Mouse (Mus musculus): ENCODE results near the gene Cwc27. TPM values are rescaled to one million over a fixed set of nuclear protein-coding genes. Genes with fewer than 3 reads are reported as not detected.

Cwc27 gene
- total and polyA plus RNA-seq, 2 experiments from 2014 or later, result 14.8 to 26.7 TPM

DNA sequence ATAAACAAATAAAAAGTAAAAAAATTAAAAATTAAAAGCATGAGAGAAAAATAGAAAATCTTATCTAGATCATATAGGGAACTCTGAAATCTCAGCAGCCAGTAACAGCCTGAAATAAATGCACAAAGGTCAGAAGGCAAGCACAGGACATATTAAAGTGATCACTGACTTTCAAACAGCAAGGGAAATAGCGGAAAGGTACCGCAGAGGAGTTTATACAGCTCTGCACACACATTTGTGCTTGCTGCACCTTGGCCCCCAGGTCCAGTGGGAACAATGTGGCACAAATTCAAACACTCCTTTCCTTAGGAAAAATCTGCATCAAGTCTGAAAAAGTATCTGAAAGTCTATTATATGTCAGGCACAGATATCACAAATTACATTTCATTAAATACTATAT lies 166.3 kb downstream of the Cwc27 start:
- H3K9ac ChIP-seq, result no peak overlapping the region
- no peaks in the 10 kb centered on the region for H3K27me3 ChIP-seq (ENCODE audit: insufficient read depth, low read length)
- no peaks in the 10 kb centered on the region for H3K4me1 ChIP-seq (ENCODE audit: insufficient read depth)
- WGBS, result 91% methylated on average over 2 of the region's 2 CpGs
- no peak for ATAC-seq
- H3K9me3 ChIP-seq (ENCODE audit: low read length), result no peaks in the 10 kb centered on the region
- TF ChIP-seq CTCF (IDR thresholded peaks at IDR 0.05; ENCODE audit: low read depth), result no peak
- no peaks in the 10 kb centered on the region for H3K36me3 ChIP-seq (ENCODE audit: insufficient read depth)
- DNase-seq, result no peak
- no peak overlapping the region for H3K4me3 ChIP-seq (ENCODE audit: low read depth, low read length)
- no peak overlapping the region for H3K27ac ChIP-seq (ENCODE audit: low read depth, low read length)
- H3K4me2 ChIP-seq (ENCODE audit: low read depth), result no peak overlapping the region

DNA sequence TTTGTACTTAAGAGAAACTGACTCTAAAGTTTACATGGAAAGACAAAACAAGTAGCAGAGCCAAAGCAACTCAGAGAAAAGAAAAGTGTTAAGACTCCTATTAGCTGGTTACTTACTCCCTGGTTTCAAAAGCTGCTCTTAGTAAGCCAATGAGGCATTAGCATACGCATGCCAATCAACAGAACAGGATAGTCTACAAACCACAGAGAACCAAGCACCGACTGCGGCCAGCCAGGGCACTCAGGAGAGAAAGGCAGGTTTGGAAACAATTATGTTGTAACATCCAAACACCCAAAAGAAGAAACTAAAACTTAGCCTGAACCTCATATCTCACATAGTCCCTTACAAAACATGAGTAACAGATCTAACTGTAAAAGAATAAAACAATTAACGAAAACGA lies 166.8 kb downstream of the Cwc27 start:
- no peaks in the 10 kb centered on the region for H3K4me1 ChIP-seq (ENCODE audit: insufficient read depth)
- no peaks in the 10 kb centered on the region for H3K36me3 ChIP-seq (ENCODE audit: insufficient read depth)
- no peak overlapping the region for H3K4me3 ChIP-seq (ENCODE audit: low read depth, low read length)
- TF ChIP-seq CTCF (IDR thresholded peaks at IDR 0.05; ENCODE audit: low read depth), result no peak
- no peak for ATAC-seq
- no peaks in the 10 kb centered on the region for H3K27me3 ChIP-seq (ENCODE audit: insufficient read depth, low read length)
- H3K27ac ChIP-seq (ENCODE audit: low read depth, low read length), result no peak overlapping the region
- H3K4me2 ChIP-seq (ENCODE audit: low read depth), result no peak overlapping the region
- WGBS, result 50% methylated on average over 5 of the region's 5 CpGs
- no peaks in the 10 kb centered on the region for H3K9me3 ChIP-seq (ENCODE audit: low read length)
- no peak for DNase-seq
- H3K9ac ChIP-seq, result no peak overlapping the region

DNA sequence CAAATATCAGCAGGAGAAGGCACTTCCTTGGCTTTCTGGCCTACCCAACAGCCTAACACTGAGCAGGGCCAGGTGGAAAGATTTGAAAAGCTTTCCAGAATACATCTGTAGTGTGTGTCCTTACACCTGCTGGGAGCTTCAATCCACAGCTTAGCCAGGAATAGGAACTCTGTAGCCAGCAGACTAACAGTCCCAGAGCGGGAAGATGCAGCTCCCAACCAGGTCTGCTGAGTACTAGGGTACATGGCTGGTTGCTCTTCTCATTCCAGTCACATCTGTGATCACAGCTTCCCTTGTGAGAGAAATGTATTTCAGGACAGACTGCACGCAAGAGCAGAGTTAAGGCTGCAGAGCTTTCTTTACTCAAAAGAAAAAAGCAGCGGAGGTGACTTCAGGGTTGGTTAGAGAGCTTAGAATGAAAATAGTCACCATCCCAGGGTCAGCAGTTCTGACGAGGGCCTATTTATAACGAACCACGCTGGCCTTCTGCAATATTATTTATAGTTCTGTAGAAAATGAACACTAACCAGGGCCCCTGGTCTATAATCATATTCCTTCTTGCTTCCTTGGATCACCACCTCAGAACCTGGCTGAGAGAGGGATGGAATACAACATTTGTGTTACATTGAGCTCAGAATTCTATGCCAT lies 171.0 kb downstream of the Cwc27 start:
- H3K27me3 ChIP-seq (ENCODE audit: insufficient read depth, low read length), result no peaks in the 10 kb centered on the region
- no peak for TF ChIP-seq CTCF (IDR thresholded peaks at IDR 0.05; ENCODE audit: low read depth)
- no peak for DNase-seq
- no peak overlapping the region for H3K4me2 ChIP-seq (ENCODE audit: low read depth)
- no peaks in the 10 kb centered on the region for H3K4me1 ChIP-seq (ENCODE audit: insufficient read depth)
- H3K36me3 ChIP-seq (ENCODE audit: insufficient read depth), result no peaks in the 10 kb centered on the region
- ATAC-seq, result no peak
- H3K9ac ChIP-seq, result no peak overlapping the region
- H3K9me3 ChIP-seq (ENCODE audit: low read length), result no peaks in the 10 kb centered on the region
- 86% methylated on average over 6 of the region's 6 CpGs for WGBS
- no peak overlapping the region for H3K4me3 ChIP-seq (ENCODE audit: low read depth, low read length)
- H3K27ac ChIP-seq (ENCODE audit: low read depth, low read length), result no peak overlapping the region

DNA sequence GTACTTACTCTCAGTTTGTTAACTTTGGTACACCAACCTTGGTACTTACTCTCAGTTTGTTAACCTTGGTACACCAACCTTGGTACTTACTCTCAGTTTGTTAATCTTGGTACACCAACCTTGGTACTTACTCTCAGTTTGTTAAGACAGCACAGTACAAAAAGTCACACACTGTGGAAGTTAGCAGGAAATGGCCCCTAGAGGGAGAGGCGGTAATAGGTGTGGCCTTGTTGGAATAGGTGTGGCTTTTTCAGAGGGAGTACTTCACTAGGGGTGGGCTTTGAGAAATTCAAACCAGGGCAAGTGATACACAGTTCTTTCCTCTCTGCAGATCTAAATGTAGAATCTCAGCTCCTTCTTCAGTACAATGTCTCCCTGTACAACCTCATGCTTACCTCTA lies 172.8 kb downstream of the Cwc27 start:
- no peaks in the 10 kb centered on the region for H3K4me1 ChIP-seq (ENCODE audit: insufficient read depth)
- no peak overlapping the region for H3K4me2 ChIP-seq (ENCODE audit: low read depth)
- ATAC-seq, result no peak
- no peaks in the 10 kb centered on the region for H3K36me3 ChIP-seq (ENCODE audit: insufficient read depth)
- no peak overlapping the region for H3K27ac ChIP-seq (ENCODE audit: low read depth, low read length)
- H3K4me3 ChIP-seq (ENCODE audit: low read depth, low read length), result no peak overlapping the region
- 94% methylated on average over 1 of the region's 1 CpGs for WGBS
- TF ChIP-seq CTCF (IDR thresholded peaks at IDR 0.05; ENCODE audit: low read depth), result no peak
- H3K9ac ChIP-seq, result no peak overlapping the region
- no peaks in the 10 kb centered on the region for H3K27me3 ChIP-seq (ENCODE audit: insufficient read depth, low read length)
- DNase-seq, result no peak
- H3K9me3 ChIP-seq (ENCODE audit: low read length), result no peaks in the 10 kb centered on the region

DNA sequence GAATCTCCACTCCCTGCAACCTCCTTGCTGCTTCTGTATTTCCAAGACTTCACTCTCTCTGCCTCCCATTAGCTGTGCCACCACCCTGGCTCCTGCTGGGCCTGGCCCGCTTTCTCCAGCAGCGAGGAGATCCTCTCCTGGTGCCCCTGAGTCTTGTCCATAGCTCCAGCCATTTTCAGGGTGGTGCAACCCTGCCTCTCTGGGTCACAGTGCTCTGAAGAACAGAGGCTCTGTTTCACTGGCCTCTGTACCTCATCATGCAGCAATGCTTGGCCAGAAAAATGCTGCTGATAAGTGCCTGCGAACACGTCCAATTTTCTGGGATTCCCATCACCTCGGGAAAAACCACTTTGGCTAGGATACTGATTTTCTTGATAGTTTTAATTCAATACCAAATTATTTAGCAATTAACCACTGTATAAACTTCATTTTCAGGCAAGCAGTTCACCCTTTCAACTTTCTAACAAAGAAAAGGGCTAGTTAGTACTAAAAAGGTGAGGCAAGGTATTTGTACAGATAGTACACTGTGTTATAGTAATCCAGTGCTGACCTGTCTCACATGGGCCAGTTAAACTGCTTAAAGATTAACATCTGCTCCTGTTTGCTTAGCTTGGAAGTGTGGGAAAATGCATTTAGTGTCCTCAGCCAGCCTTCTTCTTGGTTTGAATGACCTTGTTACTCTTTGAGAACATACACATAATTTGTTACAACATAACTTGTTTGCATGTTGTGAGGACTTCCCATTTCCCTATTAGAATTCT lies 176.1 kb downstream of the Cwc27 start:
- Histone ChIP-seq H3K4me3 (ENCODE audit: low read depth, low read length) (no peak overlapping the region), H3K4me2 (ENCODE audit: low read depth) (no peak overlapping the region), H3K27ac (ENCODE audit: low read depth, low read length) (no peak overlapping the region), H3K27me3 (ENCODE audit: insufficient read depth, low read length) (no peaks in the 10 kb centered on the region), H3K36me3 (ENCODE audit: insufficient read depth) (no peaks in the 10 kb centered on the region), H3K9ac (no peak overlapping the region), H3K4me1 (ENCODE audit: insufficient read depth) (no peaks in the 10 kb centered on the region), H3K9me3 (ENCODE audit: low read length) (no peaks in the 10 kb centered on the region)
- WGBS, result 80% methylated on average over 5 of the region's 5 CpGs
- DNase-seq (no peak), ATAC-seq (no peak)
- no peak for TF ChIP-seq CTCF (IDR thresholded peaks at IDR 0.05; ENCODE audit: low read depth)

DNA sequence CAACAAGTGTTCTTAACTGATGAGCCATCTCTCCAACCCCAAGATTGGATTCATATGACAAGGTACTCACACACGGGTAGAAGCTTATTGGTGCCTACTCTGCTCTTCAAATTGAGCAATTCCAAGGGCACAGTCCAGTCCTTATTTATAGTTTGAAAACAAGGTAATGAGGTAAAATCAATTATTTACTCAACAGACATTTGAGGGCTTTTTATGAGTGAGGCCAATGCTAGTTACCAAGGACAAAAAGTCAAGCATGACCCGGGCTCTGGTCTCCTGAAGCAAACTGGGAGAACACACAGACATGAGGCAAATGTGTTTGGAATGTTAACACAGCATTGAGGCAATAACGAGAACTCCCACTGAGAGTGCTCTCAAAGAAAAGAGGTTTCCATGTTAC lies 178.0 kb downstream of the Cwc27 start:
- no peak for ATAC-seq
- no peak for TF ChIP-seq CTCF (IDR thresholded peaks at IDR 0.05; ENCODE audit: low read depth)

DNA sequence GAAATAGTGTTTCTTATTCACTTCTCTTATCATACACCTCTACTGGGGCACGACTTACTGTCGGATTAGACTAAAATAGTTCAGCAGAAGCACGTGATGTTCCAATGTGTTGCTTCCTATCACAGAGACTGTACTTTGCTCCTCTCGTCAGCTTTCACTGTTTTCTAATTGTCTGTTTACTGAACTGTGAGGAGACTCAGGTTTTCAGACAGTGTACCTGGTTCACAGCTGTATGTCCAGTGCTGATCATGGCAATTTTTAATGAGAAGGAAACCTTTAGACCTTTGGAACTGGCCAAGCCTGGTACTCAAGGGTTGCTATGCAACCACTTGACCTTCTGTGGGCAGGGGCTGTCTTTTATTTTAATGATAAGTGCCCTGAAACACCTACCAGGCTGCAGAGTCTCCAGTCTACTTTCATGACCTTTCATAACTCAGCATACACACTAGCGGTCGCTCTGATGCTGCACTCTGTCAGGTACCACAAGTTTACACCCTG lies 180.9 kb downstream of the Cwc27 start:
- ATAC-seq (no peak), DNase-seq (no peak)
- TF ChIP-seq CTCF (IDR thresholded peaks at IDR 0.05; ENCODE audit: low read depth), result no peak
- no peaks in the 10 kb centered on the region for H3K27me3 ChIP-seq (ENCODE audit: insufficient read depth, low read length)
- H3K4me2 ChIP-seq (ENCODE audit: low read depth), result no peak overlapping the region
- WGBS, result 83% methylated on average over 6 of the region's 6 CpGs
- H3K27ac ChIP-seq (ENCODE audit: low read depth, low read length), result no peak overlapping the region
- no peaks in the 10 kb centered on the region for H3K9me3 ChIP-seq (ENCODE audit: low read length)
- no peaks in the 10 kb centered on the region for H3K36me3 ChIP-seq (ENCODE audit: insufficient read depth)
- H3K9ac ChIP-seq, result no peak overlapping the region
- no peak overlapping the region for H3K4me3 ChIP-seq (ENCODE audit: low read depth, low read length)
- H3K4me1 ChIP-seq (ENCODE audit: insufficient read depth), result no peaks in the 10 kb centered on the region

More for the DNA sequence above, 178.0 kb downstream of the Cwc27 start:
- no peak for DNase-seq
- H3K27ac ChIP-seq (ENCODE audit: low read depth, low read length), result no peak overlapping the region
- 67% methylated on average over 3 of the region's 3 CpGs for WGBS
- H3K36me3 ChIP-seq (ENCODE audit: insufficient read depth), result no peaks in the 10 kb centered on the region
- no peaks in the 10 kb centered on the region for H3K27me3 ChIP-seq (ENCODE audit: insufficient read depth, low read length)
- no peak overlapping the region for H3K4me2 ChIP-seq (ENCODE audit: low read depth)
- no peak overlapping the region for H3K9ac ChIP-seq
- no peaks in the 10 kb centered on the region for H3K4me1 ChIP-seq (ENCODE audit: insufficient read depth)
- H3K9me3 ChIP-seq (ENCODE audit: low read length), result no peaks in the 10 kb centered on the region
- no peak overlapping the region for H3K4me3 ChIP-seq (ENCODE audit: low read depth, low read length)

Measured in forebrain, postnatal 0 days (tissue).